Mouse (Mus musculus) midbrain, embryonic 14.5 days (tissue): ENCODE data around the gene Rnf220. TPM values are rescaled to one million over a fixed set of nuclear protein-coding genes. Genes with fewer than 3 reads are reported as not detected.

ENCODE experiments used
- ATAC-seq: fragments of 200-750 bp; cut with Nextera tagmentation; 2 replicates; pipeline ENCODE4 v1.8.0; 2017; ENCODE audit warnings: moderate number of reproducible peaks, moderate library complexity; ENCODE audit not compliant: low FRiP score, low TSS enrichment
- DNase-seq: peaks from one replicate; pipeline ENCODE4 v3.0.0-alpha.2; 2015
- H3K27ac ChIP-seq: fragments of 300-500 bp; sonication (generic); replicated peaks from 2 replicates; pipeline ENCODE4 v1.5.1; 2014; ENCODE audit warnings: mild to moderate bottlenecking, low read depth, low read length, moderate library complexity
- H3K27me3 ChIP-seq: fragments of 300-500 bp; sonication (generic); 2 replicates; pipeline ENCODE4 v1.6.1; 2014; ENCODE audit warnings: low read length, control low read depth, mixed read lengths; ENCODE audit not compliant: control insufficient read depth, insufficient read depth
- H3K36me3 ChIP-seq: fragments of 300-500 bp; sonication (generic); 2 replicates; pipeline ENCODE4 v1.6.1; 2014; ENCODE audit warnings: low read length, control low read depth; ENCODE audit not compliant: control insufficient read depth, insufficient read depth
- H3K4me1 ChIP-seq: fragments of 300-500 bp; sonication (generic); 2 replicates; pipeline ENCODE4 v1.6.1; 2014; ENCODE audit warnings: mild to moderate bottlenecking, antibody characterized with exemption, low read length, control low read depth; ENCODE audit not compliant: control insufficient read depth, insufficient read depth
- H3K4me2 ChIP-seq: fragments of 300-500 bp; sonication (generic); 2 replicates; pipeline ENCODE4 v1.6.1; 2014; ENCODE audit warnings: mild to moderate bottlenecking, low read length, moderate library complexity
- H3K4me3 ChIP-seq: fragments of 300-500 bp; sonication (generic); replicated peaks from 2 replicates; pipeline ENCODE4 v1.5.1; 2014; ENCODE audit warnings: low read depth, low read length
- H3K9ac ChIP-seq: fragments of 300-500 bp; sonication (generic); replicated peaks from 2 replicates; pipeline ENCODE4 v1.6.1; 2014; ENCODE audit warnings: mild to moderate bottlenecking, low read length, moderate library complexity
- H3K9me3 ChIP-seq: fragments of 300-500 bp; sonication (generic); 2 replicates; pipeline ENCODE4 v1.6.1; 2016; ENCODE audit warnings: low read length, control low read depth, mixed read lengths; ENCODE audit not compliant: control insufficient read depth
- WGBS: fragments of 180-500 bp; shearing (Covaris S2); extraction: QIAGEN DNeasy Blood & Tissue Kit; methylation state at CpG from one replicate; pipeline ENCODE4 v1.1.7; 2014; 5-methylcytosine and 5-hydroxymethylcytosine counted together
- polyA plus RNA-seq: library from polyadenylated mRNA; unstranded; fragments of >200 nt; fragmentation: Nextera tagmentation; extraction: Ambion mirVana; gene quantifications from 2 replicates; pipeline ENCODE4 v1.2.1, GENCODE M21; 2014

Gene Rnf220
- polyA plus RNA-seq, 1 experiment from 2014 or later: 103 TPM

- H3K4me1 ChIP-seq: 0 out of 2 replicates have a peak, but pooled peaks cover 10% of the 10 kb centered on the region
- ATAC-seq (no peak), DNase-seq (no peak)
- no peak overlapping the region for H3K9ac ChIP-seq
- no peak overlapping the region for H3K27ac ChIP-seq
- H3K9me3 ChIP-seq: no peaks in the 10 kb centered on the region
- H3K27me3 ChIP-seq: peaks cover 19% of the 10 kb centered on the region
- H3K4me3 ChIP-seq: no peak overlapping the region
- WGBS: 79% methylated on average over 9 of the region's 9 CpGs
- H3K36me3 ChIP-seq: no peaks in the 10 kb centered on the region
- no peak overlapping the region for H3K4me2 ChIP-seq
Observed at GRCm38 (mm10) chr4:117297819-117298218, 199.0 kb downstream of the Rnf220 start.

GRCm38 (mm10) chr4:117296849-117297593 lies 199.8 kb downstream of the Rnf220 start:
- no peak for ATAC-seq
- Histone ChIP-seq H3K4me2 (no peak overlapping the region), H3K36me3 (no peaks in the 10 kb centered on the region), H3K4me1 (0 out of 2 replicates have a peak, but pooled peaks cover 10% of the 10 kb centered on the region), H3K4me3 (no peak overlapping the region), H3K9me3 (no peaks in the 10 kb centered on the region), H3K27me3 (peaks cover 12% of the 10 kb centered on the region; the same call in 1 of the 2 replicates), H3K9ac (0 out of 2 replicates have a peak overlapping the region, but pooled peaks have one; percentile 14), H3K27ac (no peak overlapping the region)
- WGBS: 48% methylated on average over 19 of the region's 19 CpGs
- no peak for DNase-seq

DNA sequence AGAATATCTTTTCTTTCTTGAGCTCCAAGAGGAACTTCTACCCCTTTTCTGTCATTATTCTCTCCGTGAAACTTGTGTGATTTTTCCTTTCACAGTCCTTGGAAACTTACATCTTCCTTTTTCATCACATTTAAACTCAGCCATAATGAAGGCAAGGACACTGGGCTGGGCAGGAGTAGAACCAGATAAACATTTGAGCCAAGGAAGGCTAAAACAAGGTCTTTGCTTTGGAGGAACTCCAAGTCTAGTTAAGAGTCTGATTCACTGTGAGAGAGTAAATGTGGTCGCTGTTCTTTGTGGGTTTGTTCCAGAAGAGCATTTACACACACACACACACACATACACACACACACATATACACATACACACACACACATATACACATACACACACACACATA lies 205.2 kb downstream of the Rnf220 start:
- H3K27me3 ChIP-seq: no peaks in the 10 kb centered on the region
- ATAC-seq: no peak

DNA sequence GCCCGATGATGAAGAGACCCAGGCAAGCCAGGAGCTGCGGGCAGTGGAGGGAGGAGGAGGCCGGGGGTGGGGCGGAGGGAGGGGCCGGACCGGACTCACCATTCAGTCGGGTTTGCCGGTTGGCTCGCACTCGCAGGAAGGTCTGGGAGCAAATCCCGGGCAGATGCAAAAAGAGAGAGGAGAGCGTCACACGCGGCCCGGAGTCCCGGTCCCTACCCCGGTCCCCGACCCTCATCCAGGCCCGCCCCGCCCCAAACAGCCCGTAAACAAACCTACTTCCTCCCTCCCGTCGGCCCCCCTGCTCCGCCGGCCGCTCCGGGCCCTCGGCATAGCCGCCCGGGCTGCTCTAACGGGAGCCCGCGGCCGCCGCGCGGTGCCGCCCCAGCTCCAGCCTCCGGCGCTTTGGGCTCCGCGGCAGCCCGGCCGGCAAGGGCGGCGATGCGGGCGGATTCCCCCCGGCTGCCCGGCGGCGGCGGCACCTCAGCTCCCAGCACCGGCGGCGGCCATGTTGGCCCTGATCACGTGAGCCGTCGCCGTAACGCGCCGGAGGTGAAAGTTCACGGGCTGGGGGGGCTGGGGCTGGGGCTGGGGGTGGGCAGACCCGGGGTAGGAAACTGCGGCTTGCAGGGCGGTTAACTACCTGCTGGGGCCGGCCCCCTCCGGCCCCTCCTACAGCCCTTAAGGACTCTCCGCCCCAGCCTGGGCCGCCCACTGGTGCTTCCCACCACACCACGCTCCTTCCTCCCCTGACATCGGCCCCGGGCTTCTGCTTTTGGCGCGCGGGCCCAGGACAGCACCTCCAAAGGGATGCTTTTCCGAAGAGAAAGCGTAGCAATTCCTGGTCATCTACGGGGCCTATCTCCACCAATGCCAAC lies 207.7 kb downstream of the Rnf220 start:
- DNase-seq (peak; percentile 88), ATAC-seq (peak; percentile 76)
- Histone ChIP-seq H3K27me3 (no peaks in the 10 kb centered on the region), H3K9me3 (no peaks in the 10 kb centered on the region), H3K36me3 (peaks cover 28% of the 10 kb centered on the region), H3K4me3 (peak overlapping the region; percentile 75), H3K4me1 (peaks cover 36% of the 10 kb centered on the region), H3K4me2 (peak overlapping the region; percentile 77), H3K9ac (peak overlapping the region; percentile 75), H3K27ac (peak overlapping the region; percentile 89)
- under 1% methylated on average over 78 of the region's 80 CpGs for WGBS

More for the DNA sequence above, 205.2 kb downstream of the Rnf220 start:
- H3K4me2 ChIP-seq: no peak overlapping the region
- H3K9ac ChIP-seq: no peak overlapping the region
- no peak overlapping the region for H3K4me3 ChIP-seq
- H3K36me3 ChIP-seq: 0 out of 2 replicates have a peak, but pooled peaks cover 7% of the 10 kb centered on the region
- peaks cover 13% of the 10 kb centered on the region for H3K4me1 ChIP-seq
- 91% methylated on average over 2 of the region's 2 CpGs for WGBS
- no peak for DNase-seq
- H3K9me3 ChIP-seq: no peaks in the 10 kb centered on the region
- H3K27ac ChIP-seq: no peak overlapping the region

DNA sequence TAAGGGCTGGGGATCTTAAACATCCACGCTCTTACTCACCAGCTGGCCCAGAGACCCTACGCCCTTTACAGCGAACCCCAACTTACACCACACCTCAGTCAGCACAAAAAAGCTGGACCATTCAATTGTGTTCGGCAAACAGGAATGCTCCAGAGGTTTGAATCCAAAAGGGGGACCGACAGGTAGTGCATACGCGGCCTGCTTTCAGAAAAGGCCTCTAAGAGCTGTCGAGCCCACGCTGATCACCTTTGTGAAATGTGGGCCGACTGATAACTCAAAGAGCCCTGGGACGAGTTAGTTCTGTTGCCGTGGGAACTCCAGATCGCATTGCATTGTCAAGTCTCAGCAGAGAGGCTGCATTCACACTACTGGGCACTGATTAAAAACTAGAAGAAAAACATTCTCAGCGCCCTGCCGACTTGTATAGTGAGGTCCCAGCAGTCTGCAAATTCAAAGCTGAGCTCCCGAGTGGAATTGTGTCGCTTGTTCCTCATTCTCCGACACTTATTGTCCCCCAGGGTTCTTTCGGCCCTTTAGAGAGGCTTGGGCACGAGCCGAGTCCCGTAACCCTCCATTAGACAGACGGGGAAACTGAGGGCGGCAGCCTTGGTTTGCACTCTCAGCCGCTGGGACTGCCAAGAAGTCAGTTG lies 208.4 kb downstream of the Rnf220 start:
- Histone ChIP-seq H3K27ac (peak overlapping the region; percentile 89), H3K9me3 (no peaks in the 10 kb centered on the region), H3K4me1 (peaks cover 44% of the 10 kb centered on the region), H3K36me3 (peaks cover 29% of the 10 kb centered on the region), H3K27me3 (no peaks in the 10 kb centered on the region), H3K9ac (peak overlapping the region; percentile 75), H3K4me2 (peak overlapping the region; percentile 77), H3K4me3 (peak overlapping the region; percentile 75)
- peak; percentile 74 for DNase-seq
- WGBS: 14% methylated on average over 25 of the region's 25 CpGs
- no peak for ATAC-seq

DNA sequence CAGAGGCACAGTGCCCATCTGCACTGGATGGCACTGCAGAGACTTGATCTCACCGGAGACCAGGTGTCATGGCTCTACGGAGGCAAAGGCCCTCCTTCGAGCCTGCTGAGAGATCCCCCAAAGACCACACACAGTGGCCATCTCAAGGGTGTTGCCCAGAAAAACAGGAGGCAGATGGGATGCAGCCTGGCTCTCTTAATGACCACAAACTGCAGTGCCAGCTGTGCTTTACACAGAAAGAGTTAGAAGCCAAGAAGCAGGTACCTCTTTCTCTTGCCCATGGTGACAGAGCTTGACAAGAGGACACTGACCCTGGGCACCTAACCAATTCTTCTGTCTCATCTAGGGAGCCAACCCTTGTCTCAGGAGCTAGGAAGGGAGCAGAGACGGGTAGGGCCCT lies 212.5 kb downstream of the Rnf220 start:
- no peak overlapping the region for H3K4me3 ChIP-seq
- DNase-seq: no peak
- H3K27me3 ChIP-seq: no peaks in the 10 kb centered on the region
- peak overlapping the region; percentile 70 for H3K27ac ChIP-seq
- H3K9ac ChIP-seq: no peak overlapping the region; the same call in 1 of the 2 replicates
- WGBS: 20% methylated on average over 4 of the region's 4 CpGs
- H3K4me2 ChIP-seq: 0 out of 2 replicates have a peak overlapping the region, but pooled peaks have one; percentile 2
- peaks cover 54% of the 10 kb centered on the region for H3K36me3 ChIP-seq
- no peaks in the 10 kb centered on the region for H3K9me3 ChIP-seq
- H3K4me1 ChIP-seq: peaks cover 51% of the 10 kb centered on the region
- ATAC-seq: no peak

GRCm38 (mm10) chr4:117283271-117284191 lies 213.3 kb downstream of the Rnf220 start:
- no peak overlapping the region; the same call in 1 of the 2 replicates for H3K9ac ChIP-seq
- ATAC-seq (peak; percentile 60), DNase-seq (peak; percentile 67)
- H3K9me3 ChIP-seq: no peaks in the 10 kb centered on the region
- WGBS: 6% methylated on average over 22 of the region's 22 CpGs
- H3K27ac ChIP-seq: peak overlapping the region; percentile 70
- H3K4me2 ChIP-seq: peak overlapping the region; percentile 29; the same call in 1 of the 2 replicates
- H3K36me3 ChIP-seq: peaks cover 62% of the 10 kb centered on the region
- no peak overlapping the region for H3K4me3 ChIP-seq
- peaks cover 53% of the 10 kb centered on the region for H3K4me1 ChIP-seq
- no peaks in the 10 kb centered on the region for H3K27me3 ChIP-seq
